Mouse (Mus musculus): ENCODE results near the gene Aqp6.

DNA sequence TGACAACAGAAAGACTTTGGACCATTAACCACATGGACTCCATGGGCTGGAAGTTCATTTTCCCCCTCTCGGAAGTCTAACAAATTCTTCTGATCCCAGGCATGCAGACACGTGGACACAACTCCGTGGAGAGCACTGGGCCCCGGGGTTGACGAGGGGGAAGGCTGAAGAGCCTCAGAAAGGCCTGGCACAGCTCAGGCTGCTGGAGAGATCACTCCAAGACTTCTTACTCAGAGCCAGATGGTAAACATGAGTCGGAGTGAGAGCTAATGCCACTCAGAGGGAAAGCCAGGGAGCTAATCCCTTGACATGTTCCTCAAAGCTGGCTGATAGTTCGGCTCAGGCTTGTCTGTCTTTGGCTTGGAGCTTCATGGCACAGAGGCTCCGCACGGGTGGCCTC is 14.0 kb downstream of the Aqp6 start:
- TF ChIP-seq POLR2A (IDR thresholded peaks at IDR 0.05; ENCODE audit: borderline replicate concordance, control insufficient read depth, low read depth, low read length), result no peak
- no peak for TF ChIP-seq CTCF (IDR thresholded peaks at IDR 0.05; ENCODE audit: control insufficient read depth, insufficient read depth, low read length)
